Mouse (Mus musculus): ENCODE data around the gene Vars. TPM values are rescaled to one million over a fixed set of nuclear protein-coding genes. Genes with fewer than 3 reads are reported as not detected.
A peak's percentile ranks its signal among the peaks of the same experiment; 100 is the strongest.
"Not testable (repeated sequence)": the region's sequence is repeated elsewhere in the genome, so short reads cannot be mapped to it uniquely, and the experiment has no call there.

Vars gene
- polyA plus RNA-seq, 1 experiment from 2014 or later = 54.8 TPM

GRCm38 (mm10) chr17:35005158-35005557 lies 4.4 kb downstream of the Vars start:
- Histone ChIP-seq H3K36me3 (ENCODE audit: control insufficient read depth, insufficient read depth, low read length) (peaks cover 29% of the 10 kb centered on the region), H3K4me2 (ENCODE audit: low read length) (no peak overlapping the region), H3K4me3 (ENCODE audit: low read depth, low read length) (no peak overlapping the region), H3K27me3 (ENCODE audit: control insufficient read depth, insufficient read depth, low read depth, low read length) (no peaks in the 10 kb centered on the region), H3K4me1 (ENCODE audit: control insufficient read depth, insufficient read depth, low read length) (peaks cover 16% of the 10 kb centered on the region), H3K9me3 (replicated peaks; ENCODE audit: control insufficient read depth, low read length, poor library complexity, severe bottlenecking) (no peaks in the 10 kb centered on the region), H3K27ac (ENCODE audit: low read length) (no peak overlapping the region), H3K9ac (ENCODE audit: low read depth, low read length) (no peak overlapping the region)
- ATAC-seq = no peak
- 97% methylated on average over 10 of the region's 10 CpGs for WGBS

- H3K27me3 ChIP-seq (ENCODE audit: control insufficient read depth, insufficient read depth, low read depth, low read length); H3K9me3 ChIP-seq (replicated peaks; ENCODE audit: control insufficient read depth, low read length, poor library complexity, severe bottlenecking); ATAC-seq; H3K4me3 ChIP-seq (ENCODE audit: low read depth, low read length); H3K9ac ChIP-seq (ENCODE audit: low read depth, low read length); H3K27ac ChIP-seq (ENCODE audit: low read length); H3K4me2 ChIP-seq (ENCODE audit: low read length): not testable (repeated sequence)
- peaks cover 34% of the 10 kb centered on the region for H3K36me3 ChIP-seq (ENCODE audit: control insufficient read depth, insufficient read depth, low read length)
- H3K4me1 ChIP-seq (ENCODE audit: control insufficient read depth, insufficient read depth, low read length) = peaks cover 15% of the 10 kb centered on the region
- WGBS = 97% methylated on average over 4 of the region's 5 CpGs
Measured at GRCm38 (mm10) chr17:35005902-35006301, 5.1 kb downstream of the Vars start.

GRCm38 (mm10) chr17:35007387-35007991 lies 6.7 kb downstream of the Vars start:
- ATAC-seq = no peak
- no peak overlapping the region for H3K4me2 ChIP-seq (ENCODE audit: low read length)
- H3K36me3 ChIP-seq (ENCODE audit: control insufficient read depth, insufficient read depth, low read length) = peaks cover 49% of the 10 kb centered on the region
- WGBS = 97% methylated on average over 7 of the region's 7 CpGs
- no peak overlapping the region for H3K9ac ChIP-seq (ENCODE audit: low read depth, low read length)
- H3K4me1 ChIP-seq (ENCODE audit: control insufficient read depth, insufficient read depth, low read length) = peaks cover 10% of the 10 kb centered on the region
- no peaks in the 10 kb centered on the region for H3K9me3 ChIP-seq (replicated peaks; ENCODE audit: control insufficient read depth, low read length, poor library complexity, severe bottlenecking)
- no peak overlapping the region for H3K27ac ChIP-seq (ENCODE audit: low read length)
- no peak overlapping the region for H3K4me3 ChIP-seq (ENCODE audit: low read depth, low read length)
- H3K27me3 ChIP-seq (ENCODE audit: control insufficient read depth, insufficient read depth, low read depth, low read length) = no peaks in the 10 kb centered on the region

- H3K9me3 ChIP-seq (replicated peaks; ENCODE audit: control insufficient read depth, low read length, poor library complexity, severe bottlenecking) = no peaks in the 10 kb centered on the region
Measured at GRCm38 (mm10) chr17:35009586-35009985, 8.8 kb downstream of the Vars start.

GRCm38 (mm10) chr17:35011440-35011839 lies 10.7 kb downstream of the Vars start:
- Histone ChIP-seq H3K9ac (ENCODE audit: low read depth, low read length) (no peak overlapping the region), H3K27ac (ENCODE audit: low read length) (no peak overlapping the region), H3K27me3 (ENCODE audit: control insufficient read depth, insufficient read depth, low read depth, low read length) (no peaks in the 10 kb centered on the region), H3K4me2 (ENCODE audit: low read length) (no peak overlapping the region), H3K36me3 (ENCODE audit: control insufficient read depth, insufficient read depth, low read length) (peaks cover 64% of the 10 kb centered on the region), H3K4me1 (ENCODE audit: control insufficient read depth, insufficient read depth, low read length) (no peaks in the 10 kb centered on the region; the same call in 1 of the 2 replicates), H3K4me3 (ENCODE audit: low read depth, low read length) (no peak overlapping the region), H3K9me3 (replicated peaks; ENCODE audit: control insufficient read depth, low read length, poor library complexity, severe bottlenecking) (no peaks in the 10 kb centered on the region)
- no peak for ATAC-seq
- WGBS = 96% methylated on average over 8 of the region's 8 CpGs

More at GRCm38 (mm10) chr17:35009586-35009985, 8.8 kb downstream of the Vars start:
- no peak overlapping the region for H3K4me3 ChIP-seq (ENCODE audit: low read depth, low read length)
- H3K27me3 ChIP-seq (ENCODE audit: control insufficient read depth, insufficient read depth, low read depth, low read length) = no peaks in the 10 kb centered on the region
- H3K4me2 ChIP-seq (ENCODE audit: low read length) = no peak overlapping the region
- no peak for ATAC-seq
- no peak overlapping the region for H3K9ac ChIP-seq (ENCODE audit: low read depth, low read length)
- peaks cover 65% of the 10 kb centered on the region for H3K36me3 ChIP-seq (ENCODE audit: control insufficient read depth, insufficient read depth, low read length)
- no peak overlapping the region for H3K27ac ChIP-seq (ENCODE audit: low read length)
- H3K4me1 ChIP-seq (ENCODE audit: control insufficient read depth, insufficient read depth, low read length) = no peaks in the 10 kb centered on the region
- 85% methylated on average over 7 of the region's 7 CpGs for WGBS

GRCm38 (mm10) chr17:35012430-35012829 lies 11.6 kb downstream of the Vars start:
- peaks cover 63% of the 10 kb centered on the region for H3K36me3 ChIP-seq (ENCODE audit: control insufficient read depth, insufficient read depth, low read length)
- no peaks in the 10 kb centered on the region for H3K9me3 ChIP-seq (replicated peaks; ENCODE audit: control insufficient read depth, low read length, poor library complexity, severe bottlenecking)
- WGBS = 94% methylated on average over 13 of the region's 13 CpGs
- H3K4me2 ChIP-seq (ENCODE audit: low read length) = no peak overlapping the region
- no peak for ATAC-seq
- no peak overlapping the region for H3K27ac ChIP-seq (ENCODE audit: low read length)
- no peaks in the 10 kb centered on the region; the same call in 1 of the 2 replicates for H3K4me1 ChIP-seq (ENCODE audit: control insufficient read depth, insufficient read depth, low read length)
- H3K27me3 ChIP-seq (ENCODE audit: control insufficient read depth, insufficient read depth, low read depth, low read length) = no peaks in the 10 kb centered on the region
- H3K9ac ChIP-seq (ENCODE audit: low read depth, low read length) = no peak overlapping the region
- no peak overlapping the region for H3K4me3 ChIP-seq (ENCODE audit: low read depth, low read length)

- ATAC-seq = no peak
- no peaks in the 10 kb centered on the region; the same call in 1 of the 2 replicates for H3K4me1 ChIP-seq (ENCODE audit: control insufficient read depth, insufficient read depth, low read length)
- no peak overlapping the region for H3K4me2 ChIP-seq (ENCODE audit: low read length)
- H3K27me3 ChIP-seq (ENCODE audit: control insufficient read depth, insufficient read depth, low read depth, low read length) = no peaks in the 10 kb centered on the region
- H3K9me3 ChIP-seq (replicated peaks; ENCODE audit: control insufficient read depth, low read length, poor library complexity, severe bottlenecking) = no peaks in the 10 kb centered on the region
- no peak overlapping the region for H3K4me3 ChIP-seq (ENCODE audit: low read depth, low read length)
- H3K9ac ChIP-seq (ENCODE audit: low read depth, low read length) = no peak overlapping the region
- peaks cover 58% of the 10 kb centered on the region for H3K36me3 ChIP-seq (ENCODE audit: control insufficient read depth, insufficient read depth, low read length)
- no peak overlapping the region for H3K27ac ChIP-seq (ENCODE audit: low read length)
- 83% methylated on average over 6 of the region's 6 CpGs for WGBS
Measured at GRCm38 (mm10) chr17:35013221-35013620, 12.4 kb downstream of the Vars start.

- WGBS = 90% methylated on average over 13 of the region's 16 CpGs
- peaks cover 51% of the 10 kb centered on the region for H3K36me3 ChIP-seq (ENCODE audit: control insufficient read depth, insufficient read depth, low read length)
- no peak for ATAC-seq
- no peaks in the 10 kb centered on the region; the same call in 1 of the 2 replicates for H3K4me1 ChIP-seq (ENCODE audit: control insufficient read depth, insufficient read depth, low read length)
- H3K27ac ChIP-seq (ENCODE audit: low read length) = no peak overlapping the region
- H3K4me2 ChIP-seq (ENCODE audit: low read length) = no peak overlapping the region
- no peak overlapping the region for H3K9ac ChIP-seq (ENCODE audit: low read depth, low read length)
- no peaks in the 10 kb centered on the region for H3K27me3 ChIP-seq (ENCODE audit: control insufficient read depth, insufficient read depth, low read depth, low read length)
- no peaks in the 10 kb centered on the region for H3K9me3 ChIP-seq (replicated peaks; ENCODE audit: control insufficient read depth, low read length, poor library complexity, severe bottlenecking)
- no peak overlapping the region for H3K4me3 ChIP-seq (ENCODE audit: low read depth, low read length)
Measured at GRCm38 (mm10) chr17:35015296-35015695, 14.5 kb downstream of the Vars start.

- Histone ChIP-seq H3K4me1 (ENCODE audit: control insufficient read depth, insufficient read depth, low read length) (no peaks in the 10 kb centered on the region; the same call in 1 of the 2 replicates), H3K36me3 (ENCODE audit: control insufficient read depth, insufficient read depth, low read length) (peaks cover 42% of the 10 kb centered on the region), H3K27me3 (ENCODE audit: control insufficient read depth, insufficient read depth, low read depth, low read length) (no peaks in the 10 kb centered on the region), H3K9ac (ENCODE audit: low read depth, low read length) (no peak within 1 kb of the TSS), H3K27ac (ENCODE audit: low read length) (no peak within 1 kb of the TSS), H3K4me3 (ENCODE audit: low read depth, low read length) (no peak within 1 kb of the TSS), H3K9me3 (replicated peaks; ENCODE audit: control insufficient read depth, low read length, poor library complexity, severe bottlenecking) (no peaks in the 10 kb centered on the region), H3K4me2 (ENCODE audit: low read length) (no peak within 1 kb of the TSS)
- peak; percentile 44; the same call in 1 of the 2 replicates for ATAC-seq
- WGBS = 62% methylated on average over 12 of the region's 12 CpGs
Measured at GRCm38 (mm10) chr17:35016376-35016775, 15.6 kb downstream of the Vars start, which contains the start of gene Vwa7. TSS of gene Vwa7 (plus strand) at chr17:35016579.

Measured in midbrain, embryonic 16.5 days (tissue).